Mouse (Mus musculus): ENCODE results near the gene Ugt2b35.
"Not testable (repeated sequence)": the region's sequence is repeated elsewhere in the genome, so short reads cannot be mapped to it uniquely, and the experiment has no call there.

Ugt2b35 gene

GRCm38 (mm10) chr5:87000395-87001073, at the start of gene Ugt2b35:
Ugt2b35 (plus strand) TSS chr5:87000860.
- DNase-seq (ENCODE audit: low read depth) = no peak

- no peak for DNase-seq (ENCODE audit: low read depth)
Measured at GRCm38 (mm10) chr5:86960504-86960903, 40.2 kb upstream of the Ugt2b35 start.

- DNase-seq (ENCODE audit: low read depth) = no peak
Measured at GRCm38 (mm10) chr5:86961587-86962358, 38.9 kb upstream of the Ugt2b35 start.

- not testable (repeated sequence) for DNase-seq (ENCODE audit: low read depth)
Measured at GRCm38 (mm10) chr5:86962849-86963248, 37.8 kb upstream of the Ugt2b35 start.

DNA sequence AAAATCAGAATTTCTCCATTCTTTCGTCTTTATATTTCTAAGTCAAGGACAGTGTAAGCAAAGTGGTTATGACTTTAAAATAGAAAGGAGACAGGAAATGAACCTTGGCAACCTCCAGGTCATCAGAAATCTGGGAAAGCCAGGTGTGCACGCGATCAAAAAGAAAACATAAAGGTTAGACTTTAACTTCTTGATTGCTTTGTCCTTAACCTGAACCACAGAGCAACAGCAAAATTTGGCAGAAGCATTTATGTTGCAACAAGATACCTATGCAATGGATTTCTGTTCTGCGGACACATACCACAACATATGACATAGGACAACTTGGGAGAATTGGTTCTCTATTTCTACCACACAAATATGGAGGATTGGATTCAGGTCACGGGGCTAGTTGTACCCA, 33.4 kb upstream of the Ugt2b35 start:
- not testable (repeated sequence) for DNase-seq (ENCODE audit: low read depth)

DNA sequence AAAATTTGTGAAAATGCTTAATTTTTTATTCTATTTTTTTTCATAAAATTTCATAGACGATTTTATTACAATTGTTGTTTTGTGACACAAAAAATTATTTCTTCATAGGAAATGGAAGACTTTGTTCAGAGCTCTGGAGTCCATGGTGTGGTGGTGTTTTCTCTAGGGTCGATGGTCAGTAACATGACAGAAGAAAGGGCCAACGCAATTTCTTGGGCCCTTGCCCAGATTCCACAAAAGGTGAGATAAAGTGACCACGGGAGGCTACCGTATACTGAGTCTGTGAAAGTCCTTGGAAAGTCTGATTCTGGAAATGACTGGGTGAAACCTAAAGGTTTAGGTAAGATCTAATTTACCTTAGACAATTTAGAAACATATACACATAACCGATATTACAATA, 4.1 kb downstream of the Ugt2b35 start:
- no peak for DNase-seq (ENCODE audit: low read depth)

GRCm38 (mm10) chr5:87015477-87015876, 14.8 kb downstream of the Ugt2b35 start:
- no peak for DNase-seq (ENCODE audit: low read depth)

- DNase-seq (ENCODE audit: low read depth) = no peak
Measured at GRCm38 (mm10) chr5:87027359-87027758, 26.7 kb downstream of the Ugt2b35 start.

- no peak for DNase-seq (ENCODE audit: low read depth)
Measured at GRCm38 (mm10) chr5:87030624-87031023, 30.0 kb downstream of the Ugt2b35 start.

Data from c-Kit-positive CD71-negative TER-119-negative erythroid progenitor cells, embryonic 14.5 days (primary cell).